27 mouse cellular contexts compared by ENCODE assay signal in genomic region chr5:96498083-96498482, GRCm38 (mm10).
DNase-seq lines count a peak whose midpoint lies in the region; ATAC-seq and TF ChIP-seq lines count a peak whose summit lies in the region.
"Had no signal": no experiment of that assay in that cellular context is flagged by ENCODE, and none has a peak within 500 bp of the region (broad histone marks: within the 10 kb centered on the region; RNA-seq: fewer than 3 reads in every experiment).

No protein-coding gene starts in this region.

- no peaks in the 10 kb centered on the region for H3K27me3 ChIP-seq in intestine, embryonic 16.5 days (replicated peaks; ENCODE audit: control insufficient read depth, insufficient read depth, low read length)
- H3K27me3 ChIP-seq in intestine, embryonic 15.5 days (replicated peaks): no peaks in the 10 kb centered on the region
- H3K27me3 ChIP-seq in liver, adult 2 months (ENCODE audit: control insufficient read depth, insufficient read depth, low read length): no peaks in the 10 kb centered on the region
- no peaks in the 10 kb centered on the region for H3K27me3 ChIP-seq in liver, embryonic 11.5 days (replicated peaks; ENCODE audit: control insufficient read depth, insufficient read depth, low read length)
- H3K27me3 ChIP-seq: embryonic facial prominence, embryonic 13.5 days; forebrain, embryonic 12.5 days; forebrain, embryonic 15.5 days; heart, embryonic 12.5 days; heart, embryonic 15.5 days; hindbrain, embryonic 13.5 days had no signal

- no peaks in the 10 kb centered on the region for H3K79me2 ChIP-seq in liver, adult 2 months (ENCODE audit: control insufficient read depth, insufficient read depth, low read length)

- WGBS in intestine, embryonic 16.5 days: 51% methylated on average over 2 of the region's 2 CpGs
- 60% methylated on average over 2 of the region's 2 CpGs for WGBS in intestine, embryonic 15.5 days
- WGBS in liver, adult 2 months: 13% methylated on average over 2 of the region's 2 CpGs
- WGBS in liver, embryonic 11.5 days: 52% methylated on average over 2 of the region's 2 CpGs

- peak; percentile 55 to 57 for DNase-seq in kidney, adult 8-10 months
- DNase-seq in kidney, adult 18-20 months: no peak
- peak; percentile 98 for DNase-seq in liver, adult 2 months (ENCODE audit: extremely low read depth, low read depth, low spot score)
- DNase-seq in liver, embryonic 11.5 days (ENCODE audit: low spot score): no peak
- DNase-seq: adrenal gland, adult 8-10 months; adrenal gland, postnatal 25 days; cerebellum, adult 11-12 months; cerebellum, adult 8-10 months; cerebellum, postnatal 10 days; cerebellum, postnatal 36 days; embryo, embryonic 11 days; gastrocnemius, postnatal 25 days; heart, adult 18-20 months; heart, postnatal 10 days; heart, postnatal 36 days had no signal

- peak; percentile 48 for ATAC-seq in intestine, embryonic 16.5 days
- no peak for ATAC-seq in intestine, embryonic 15.5 days
- no peak for ATAC-seq in liver, embryonic 11.5 days (replicated peaks; ENCODE audit: low FRiP score)
- ATAC-seq: activated CD4-positive, CD25-positive, alpha-beta regulatory T cell, adult 4 months; forebrain, embryonic 15.5 days had no signal

- no peak for TF ChIP-seq POLR2A in liver, adult 2 months (IDR thresholded peaks at IDR 0.05; ENCODE audit: extremely low read depth, insufficient read depth, low read length)

- no peaks in the 10 kb centered on the region for H3K4me1 ChIP-seq in intestine, embryonic 16.5 days (ENCODE audit: control insufficient read depth, insufficient read depth, low read length)
- H3K4me1 ChIP-seq in intestine, embryonic 15.5 days (replicated peaks): 0 out of 2 replicates have a peak, but pooled peaks cover 2% of the 10 kb centered on the region
- peaks cover 8% of the 10 kb centered on the region for H3K4me1 ChIP-seq in liver, adult 2 months (ENCODE audit: control insufficient read depth, insufficient read depth, low read length)
- no peaks in the 10 kb centered on the region for H3K4me1 ChIP-seq in liver, embryonic 11.5 days (replicated peaks; ENCODE audit: control insufficient read depth, insufficient read depth, low read length)
- H3K4me1 ChIP-seq: embryonic facial prominence, embryonic 10.5 days; embryonic facial prominence, embryonic 13.5 days; forebrain, embryonic 12.5 days; forebrain, embryonic 15.5 days; heart, embryonic 15.5 days; hindbrain, embryonic 10.5 days; hindbrain, embryonic 13.5 days had no signal

- H3K36me3 ChIP-seq in intestine, embryonic 16.5 days (ENCODE audit: control insufficient read depth, insufficient read depth, low read length): no peaks in the 10 kb centered on the region
- no peaks in the 10 kb centered on the region for H3K36me3 ChIP-seq in intestine, embryonic 15.5 days
- no peaks in the 10 kb centered on the region for H3K36me3 ChIP-seq in liver, adult 2 months (ENCODE audit: control insufficient read depth, insufficient read depth, low read length)
- no peaks in the 10 kb centered on the region for H3K36me3 ChIP-seq in liver, embryonic 11.5 days (ENCODE audit: control insufficient read depth, insufficient read depth, low read length)
- H3K36me3 ChIP-seq: embryonic facial prominence, embryonic 10.5 days; embryonic facial prominence, embryonic 13.5 days; forebrain, embryonic 12.5 days; forebrain, embryonic 15.5 days; heart, embryonic 12.5 days; heart, embryonic 15.5 days; hindbrain, embryonic 10.5 days; hindbrain, embryonic 13.5 days had no signal

- no peak overlapping the region for H3K4me3 ChIP-seq in intestine, embryonic 16.5 days (ENCODE audit: low read length)
- H3K4me3 ChIP-seq in intestine, embryonic 15.5 days (replicated peaks): no peak overlapping the region
- H3K4me3 ChIP-seq in liver, adult 2 months (ENCODE audit: insufficient read depth, low read depth, low read length): no peak overlapping the region
- no peak overlapping the region for H3K4me3 ChIP-seq in liver, embryonic 11.5 days (ENCODE audit: low read depth, low read length)
- H3K4me3 ChIP-seq: embryonic facial prominence, embryonic 10.5 days; embryonic facial prominence, embryonic 13.5 days; erythroblast, embryonic 14.5 days; forebrain, embryonic 12.5 days; forebrain, embryonic 15.5 days; heart, embryonic 12.5 days; heart, embryonic 15.5 days; hindbrain, embryonic 10.5 days; hindbrain, embryonic 13.5 days had no signal

- no peak overlapping the region for H3K4me2 ChIP-seq in intestine, embryonic 16.5 days (ENCODE audit: low read depth, low read length)
- no peak overlapping the region for H3K4me2 ChIP-seq in intestine, embryonic 15.5 days (replicated peaks)
- H3K4me2 ChIP-seq in liver, embryonic 11.5 days: no peak overlapping the region
- H3K4me2 ChIP-seq: embryonic facial prominence, embryonic 13.5 days; forebrain, embryonic 12.5 days; forebrain, embryonic 15.5 days; heart, embryonic 12.5 days; heart, embryonic 15.5 days; hindbrain, embryonic 13.5 days had no signal

- H3K9ac ChIP-seq in intestine, embryonic 16.5 days (ENCODE audit: low read depth, low read length): no peak overlapping the region
- H3K9ac ChIP-seq in intestine, embryonic 15.5 days: no peak overlapping the region
- no peak overlapping the region for H3K9ac ChIP-seq in liver, adult 2 months (ENCODE audit: low read depth, low read length)
- no peak overlapping the region for H3K9ac ChIP-seq in liver, embryonic 11.5 days (ENCODE audit: low read depth, low read length)
- H3K9ac ChIP-seq: embryonic facial prominence, embryonic 13.5 days; forebrain, embryonic 12.5 days; forebrain, embryonic 15.5 days; heart, embryonic 12.5 days; heart, embryonic 15.5 days; hindbrain, embryonic 13.5 days had no signal

- TF ChIP-seq CTCF in liver, adult 2 months (IDR thresholded peaks at IDR 0.05; ENCODE audit: low read depth, low read length): no peak

- H3K9me3 ChIP-seq in intestine, embryonic 16.5 days (ENCODE audit: control insufficient read depth, low read length): no peaks in the 10 kb centered on the region
- H3K9me3 ChIP-seq in intestine, embryonic 15.5 days: no peaks in the 10 kb centered on the region
- no peaks in the 10 kb centered on the region for H3K9me3 ChIP-seq in liver, embryonic 11.5 days (ENCODE audit: control insufficient read depth, low read length)
- H3K9me3 ChIP-seq: embryonic facial prominence, embryonic 10.5 days; embryonic facial prominence, embryonic 13.5 days; forebrain, embryonic 12.5 days; forebrain, embryonic 15.5 days; heart, embryonic 12.5 days; heart, embryonic 15.5 days; hindbrain, embryonic 10.5 days; hindbrain, embryonic 13.5 days had no signal

- H3K27ac ChIP-seq in intestine, embryonic 16.5 days (ENCODE audit: low read length): no peak overlapping the region
- no peak overlapping the region for H3K27ac ChIP-seq in intestine, embryonic 15.5 days
- peak overlapping the region; percentile 76 for H3K27ac ChIP-seq in liver, adult 2 months (replicated peaks; ENCODE audit: insufficient read depth, low read depth, low read length)
- no peak overlapping the region for H3K27ac ChIP-seq in liver, embryonic 11.5 days (ENCODE audit: low read depth, low read length)
- H3K27ac ChIP-seq: embryonic facial prominence, embryonic 10.5 days; embryonic facial prominence, embryonic 13.5 days; forebrain, embryonic 12.5 days; forebrain, embryonic 15.5 days; heart, embryonic 15.5 days; hindbrain, embryonic 10.5 days; hindbrain, embryonic 13.5 days had no signal

Comparison
In these comparisons a context has a peak if more than half of its experiments do, and no peak if none do; other contexts are left out.
1. DNase-seq: peak in kidney, adult 8-10 months (2 of 2) and liver, adult 2 months (single experiment); none in kidney, adult 18-20 months (single experiment) and liver, embryonic 11.5 days (single experiment).